Mouse (Mus musculus) retina, postnatal 1 day (tissue): Measurements from ENCODE around the gene Otud5.
A peak's percentile ranks its signal among the peaks of the same experiment; 100 is the strongest.
"Not testable (repeated sequence)": the region's sequence is repeated elsewhere in the genome, so short reads cannot be mapped to it uniquely, and the experiment has no call there.

Experiments
- DNase-seq: peaks from one replicate; pipeline ENCODE4 v3.0.0-alpha.2; 2012

Otud5 gene

GRCm38 (mm10) chrX:7841163-7842162, at the start of gene Otud5:
Gene Otud5 (plus strand): TSS chrX:7841364.
- peak; percentile 97 for DNase-seq

- peak; percentile 53 for DNase-seq
Observed at GRCm38 (mm10) chrX:7793361-7793760, 47.8 kb upstream of the Otud5 start.

- DNase-seq: peak; percentile 47
Observed at GRCm38 (mm10) chrX:7795016-7795415, 46.1 kb upstream of the Otud5 start.

GRCm38 (mm10) chrX:7797327-7797726, 43.8 kb upstream of the Otud5 start:
- no peak for DNase-seq

- not testable (repeated sequence) for DNase-seq
Observed at GRCm38 (mm10) chrX:7802157-7802556, 39.0 kb upstream of the Otud5 start.

- peak; percentile 11 for DNase-seq
Observed at GRCm38 (mm10) chrX:7815016-7815415, 26.1 kb upstream of the Otud5 start.

- peak; percentile 40 for DNase-seq
Observed at GRCm38 (mm10) chrX:7821865-7822779, 19.0 kb upstream of the Otud5 start, which contains the start of gene Kcnd1. Gene Kcnd1 (plus strand): TSS chrX:7822289.

- DNase-seq: no peak
Observed at GRCm38 (mm10) chrX:7837146-7837545, 4.0 kb upstream of the Otud5 start.

GRCm38 (mm10) chrX:7840842-7841162, 362 bp upstream of the Otud5 start:
- DNase-seq: no peak

GRCm38 (mm10) chrX:7842318-7842717, 1.2 kb downstream of the Otud5 start:
- DNase-seq: peak; percentile 10

- no peak for DNase-seq
Observed at GRCm38 (mm10) chrX:7847845-7848244, 6.7 kb downstream of the Otud5 start.

GRCm38 (mm10) chrX:7854578-7854977, 13.4 kb downstream of the Otud5 start:
- DNase-seq: peak; percentile 44

- no peak for DNase-seq
Observed at GRCm38 (mm10) chrX:7859191-7859753, 18.1 kb downstream of the Otud5 start.

- DNase-seq: no peak
Observed at GRCm38 (mm10) chrX:7863181-7863580, 22.0 kb downstream of the Otud5 start.

GRCm38 (mm10) chrX:7864551-7864950, 23.4 kb downstream of the Otud5 start:
- DNase-seq: no peak

- DNase-seq: no peak
Observed at GRCm38 (mm10) chrX:7865343-7865742, 24.2 kb downstream of the Otud5 start.

GRCm38 (mm10) chrX:7865786-7866185, 24.6 kb downstream of the Otud5 start:
- DNase-seq: no peak

GRCm38 (mm10) chrX:7867141-7867540, 26.0 kb downstream of the Otud5 start:
- DNase-seq: no peak

- DNase-seq: no peak
Observed at GRCm38 (mm10) chrX:7868506-7868905, 27.3 kb downstream of the Otud5 start.

GRCm38 (mm10) chrX:7869826-7870225, 28.7 kb downstream of the Otud5 start:
- DNase-seq: no peak

- DNase-seq: peak; percentile 89
Observed at GRCm38 (mm10) chrX:7878007-7878419, 36.8 kb downstream of the Otud5 start, which contains the start of gene Pim2. Gene Pim2 (plus strand): TSS chrX:7878262.

- DNase-seq: no peak
Observed at GRCm38 (mm10) chrX:7878495-7878894, 37.3 kb downstream of the Otud5 start.

- peak; percentile 91 for DNase-seq
Observed at GRCm38 (mm10) chrX:7879819-7880218, 38.7 kb downstream of the Otud5 start.
